Mouse (Mus musculus) forebrain, embryonic 10.5 days (tissue): ENCODE data around the gene Itga4. TPM values are rescaled to one million over a fixed set of nuclear protein-coding genes. Genes with fewer than 3 reads are reported as not detected.

Source experiments
- DNase-seq: peaks from one replicate; pipeline ENCODE4 v3.0.0-alpha.2; 2017; ENCODE audit warnings: low spot score; ENCODE audit errors: extremely low spot score
- H3K27ac ChIP-seq: fragments of 300-500 bp; sonication (generic); 2 replicates; pipeline ENCODE4 v1.5.1; 2016; ENCODE audit warnings: mild to moderate bottlenecking
- H3K27me3 ChIP-seq: fragments of 300-500 bp; sonication (generic); 2 replicates; pipeline ENCODE4 v1.6.1; 2016; ENCODE audit warnings: mild to moderate bottlenecking; ENCODE audit not compliant: poor library complexity, severe bottlenecking
- H3K36me3 ChIP-seq: fragments of 300-500 bp; sonication (generic); replicated peaks from 2 replicates; pipeline ENCODE4 v1.6.1; 2016; ENCODE audit warnings: mild to moderate bottlenecking, moderate library complexity
- H3K4me1 ChIP-seq: fragments of 300-500 bp; sonication (generic); 2 replicates; pipeline ENCODE4 v1.6.1; 2016
- H3K4me3 ChIP-seq: fragments of 300-500 bp; sonication (generic); 2 replicates; pipeline ENCODE4 v1.5.1; 2016; ENCODE audit warnings: mild to moderate bottlenecking, moderate library complexity
- H3K9me3 ChIP-seq: fragments of 300-500 bp; sonication (generic); 2 replicates; pipeline ENCODE4 v1.6.1; 2016; ENCODE audit warnings: mild to moderate bottlenecking, moderate library complexity
- WGBS: fragments of 180-500 bp; shearing (Covaris S2); methylation state at CpG from one replicate; pipeline ENCODE4 v1.1.7; 2016; 5-methylcytosine and 5-hydroxymethylcytosine counted together
- polyA plus RNA-seq: library from polyadenylated mRNA; unstranded; fragments of >200 nt; fragmentation: Nextera tagmentation; extraction: Ambion mirVana; gene quantifications from 2 replicates; pipeline ENCODE4 v1.2.1, GENCODE M21; 2016

Gene Itga4
- 6.1 and 6.4 TPM in 2 replicates for polyA plus RNA-seq

GRCm38 (mm10) chr2:79255192-79256000 is at the start of gene Itga4:
Itga4 (plus strand) TSS chr2:79255426.
- WGBS = under 1% methylated on average over 41 of the region's 41 CpGs
- peak; percentile 66 for DNase-seq
- Histone ChIP-seq H3K27ac (peak within 1 kb of the TSS; percentile 80), H3K4me1 (peaks cover 21% of the 10 kb centered on the region), H3K36me3 (no peaks in the 10 kb centered on the region), H3K27me3 (peaks cover 35% of the 10 kb centered on the region), H3K9me3 (no peaks in the 10 kb centered on the region), H3K4me3 (peak within 1 kb of the TSS; percentile 68)

GRCm38 (mm10) chr2:79206191-79206755 is 49.0 kb upstream of the Itga4 start:
- 91% methylated on average over 4 of the region's 4 CpGs for WGBS

GRCm38 (mm10) chr2:79214982-79215381 is 40.2 kb upstream of the Itga4 start:
- Histone ChIP-seq H3K9me3 (no peaks in the 10 kb centered on the region), H3K4me3 (no peak overlapping the region), H3K4me1 (no peaks in the 10 kb centered on the region), H3K27ac (no peak overlapping the region), H3K27me3 (no peaks in the 10 kb centered on the region), H3K36me3 (no peaks in the 10 kb centered on the region)
- no peak for DNase-seq

More at GRCm38 (mm10) chr2:79206191-79206755, 49.0 kb upstream of the Itga4 start:
- Histone ChIP-seq H3K27ac (no peak overlapping the region), H3K4me3 (no peak overlapping the region), H3K9me3 (no peaks in the 10 kb centered on the region), H3K4me1 (0 out of 2 replicates have a peak, but pooled peaks cover 4% of the 10 kb centered on the region), H3K27me3 (no peaks in the 10 kb centered on the region), H3K36me3 (no peaks in the 10 kb centered on the region)
- no peak for DNase-seq

- no peak for DNase-seq
- H3K27me3 ChIP-seq = no peaks in the 10 kb centered on the region
- no peaks in the 10 kb centered on the region for H3K36me3 ChIP-seq
- H3K4me3 ChIP-seq = no peak overlapping the region
- H3K9me3 ChIP-seq = no peaks in the 10 kb centered on the region
- WGBS = 90% methylated on average over 3 of the region's 3 CpGs
- no peak overlapping the region for H3K27ac ChIP-seq
- no peaks in the 10 kb centered on the region for H3K4me1 ChIP-seq
Observed at GRCm38 (mm10) chr2:79215479-79215878, 39.7 kb upstream of the Itga4 start.

- no peaks in the 10 kb centered on the region for H3K9me3 ChIP-seq
- no peak for DNase-seq
- no peaks in the 10 kb centered on the region for H3K4me1 ChIP-seq
- no peaks in the 10 kb centered on the region for H3K36me3 ChIP-seq
- no peak overlapping the region for H3K27ac ChIP-seq
- WGBS = 89% methylated on average over 3 of the region's 3 CpGs
- H3K27me3 ChIP-seq = no peaks in the 10 kb centered on the region
- H3K4me3 ChIP-seq = no peak overlapping the region
Observed at GRCm38 (mm10) chr2:79224714-79225426, 30.4 kb upstream of the Itga4 start.

- no peaks in the 10 kb centered on the region for H3K27me3 ChIP-seq
- no peaks in the 10 kb centered on the region for H3K9me3 ChIP-seq
- H3K36me3 ChIP-seq = no peaks in the 10 kb centered on the region
- no peaks in the 10 kb centered on the region for H3K4me1 ChIP-seq
- DNase-seq = no peak
- H3K27ac ChIP-seq = no peak overlapping the region
- 93% methylated on average over 4 of the region's 4 CpGs for WGBS
- H3K4me3 ChIP-seq = no peak overlapping the region
Observed at GRCm38 (mm10) chr2:79227805-79228241, 27.4 kb upstream of the Itga4 start.

- Histone ChIP-seq H3K4me1 (no peaks in the 10 kb centered on the region), H3K4me3 (no peak overlapping the region), H3K27ac (no peak overlapping the region), H3K9me3 (no peaks in the 10 kb centered on the region), H3K36me3 (no peaks in the 10 kb centered on the region), H3K27me3 (no peaks in the 10 kb centered on the region)
- 85% methylated on average over 4 of the region's 4 CpGs for WGBS
- no peak for DNase-seq
Observed at GRCm38 (mm10) chr2:79231056-79231949, 23.9 kb upstream of the Itga4 start.

GRCm38 (mm10) chr2:79235767-79236487 is 19.3 kb upstream of the Itga4 start:
- Histone ChIP-seq H3K36me3 (no peaks in the 10 kb centered on the region), H3K27me3 (no peaks in the 10 kb centered on the region), H3K4me3 (no peak overlapping the region), H3K27ac (no peak overlapping the region), H3K4me1 (peaks cover 8% of the 10 kb centered on the region; the same call in 1 of the 2 replicates), H3K9me3 (no peaks in the 10 kb centered on the region)
- DNase-seq = no peak
- WGBS = 88% methylated on average over 8 of the region's 8 CpGs

- Histone ChIP-seq H3K27ac (no peak overlapping the region), H3K36me3 (no peaks in the 10 kb centered on the region), H3K9me3 (no peaks in the 10 kb centered on the region), H3K27me3 (no peaks in the 10 kb centered on the region), H3K4me1 (peaks cover 15% of the 10 kb centered on the region), H3K4me3 (no peak overlapping the region)
- WGBS = 87% methylated on average over 6 of the region's 6 CpGs
- DNase-seq = no peak
Observed at GRCm38 (mm10) chr2:79237216-79237615, 18.0 kb upstream of the Itga4 start.

GRCm38 (mm10) chr2:79244276-79244675 is 10.9 kb upstream of the Itga4 start:
- Histone ChIP-seq H3K27me3 (no peaks in the 10 kb centered on the region), H3K4me1 (peaks cover 15% of the 10 kb centered on the region), H3K4me3 (no peak overlapping the region), H3K27ac (no peak overlapping the region), H3K9me3 (no peaks in the 10 kb centered on the region), H3K36me3 (no peaks in the 10 kb centered on the region)
- WGBS = 85% methylated on average over 5 of the region's 5 CpGs
- no peak for DNase-seq

GRCm38 (mm10) chr2:79244743-79245142 is 10.5 kb upstream of the Itga4 start:
- Histone ChIP-seq H3K4me3 (no peak overlapping the region), H3K27ac (no peak overlapping the region), H3K36me3 (no peaks in the 10 kb centered on the region), H3K27me3 (no peaks in the 10 kb centered on the region), H3K9me3 (no peaks in the 10 kb centered on the region), H3K4me1 (peaks cover 15% of the 10 kb centered on the region)
- DNase-seq = no peak
- 97% methylated on average over 1 of the region's 1 CpGs for WGBS

GRCm38 (mm10) chr2:79248283-79248682 is 6.9 kb upstream of the Itga4 start:
- Histone ChIP-seq H3K27ac (no peak overlapping the region), H3K4me1 (peaks cover 7% of the 10 kb centered on the region), H3K9me3 (no peaks in the 10 kb centered on the region), H3K36me3 (no peaks in the 10 kb centered on the region), H3K4me3 (no peak overlapping the region), H3K27me3 (0 out of 2 replicates have a peak, but pooled peaks cover 5% of the 10 kb centered on the region)
- 79% methylated on average over 5 of the region's 5 CpGs for WGBS
- DNase-seq = no peak
